Mouse (Mus musculus): ENCODE data around the gene Rnase2b.
"Not testable (repeated sequence)": the region's sequence is repeated elsewhere in the genome, so short reads cannot be mapped to it uniquely, and the experiment has no call there.

Gene Rnase2b

DNA sequence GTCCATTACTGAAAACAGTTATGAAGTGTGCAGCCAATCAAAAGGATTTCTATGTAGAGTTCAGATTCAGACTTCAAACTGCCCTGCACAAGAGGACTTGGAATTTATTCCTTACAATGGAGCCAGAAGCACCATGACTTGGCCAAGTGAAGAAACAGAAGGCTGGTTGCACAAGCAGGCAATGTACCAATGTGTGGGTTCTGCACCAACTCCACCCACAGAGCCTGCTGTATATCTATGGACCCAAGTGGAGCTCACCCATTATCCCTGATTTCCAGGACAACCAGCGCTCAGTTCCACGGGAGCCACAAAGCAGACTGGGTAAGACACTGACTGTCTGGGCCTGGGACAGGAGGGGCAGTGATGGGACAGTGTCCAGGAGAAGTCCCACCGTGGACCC, at the start of gene Rnase2b:
Rnase2b (plus strand) TSS at position 285 of the 400 bp plus-strand sequence.
- not testable (repeated sequence) for DNase-seq

DNA sequence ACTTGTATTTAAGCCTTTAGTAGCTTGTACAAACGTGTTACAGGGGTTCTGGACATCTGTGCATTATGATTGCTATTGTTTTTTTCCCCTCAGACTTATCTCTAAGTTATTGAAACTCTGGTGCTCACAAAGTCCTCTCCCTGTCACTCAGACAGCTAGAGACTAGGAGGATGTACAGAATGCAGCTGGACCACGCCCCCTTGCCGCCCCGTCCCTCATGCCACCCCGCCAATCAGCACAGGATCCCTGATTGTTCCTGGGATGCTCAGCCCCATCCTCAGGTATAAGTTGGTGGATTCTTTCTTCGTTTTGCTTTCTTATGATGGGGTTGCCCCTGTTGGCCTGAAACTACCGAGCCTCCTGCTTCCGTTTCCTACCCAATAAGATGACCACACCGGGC, 48.6 kb upstream of the Rnase2b start:
- DNase-seq, result no peak

DNA sequence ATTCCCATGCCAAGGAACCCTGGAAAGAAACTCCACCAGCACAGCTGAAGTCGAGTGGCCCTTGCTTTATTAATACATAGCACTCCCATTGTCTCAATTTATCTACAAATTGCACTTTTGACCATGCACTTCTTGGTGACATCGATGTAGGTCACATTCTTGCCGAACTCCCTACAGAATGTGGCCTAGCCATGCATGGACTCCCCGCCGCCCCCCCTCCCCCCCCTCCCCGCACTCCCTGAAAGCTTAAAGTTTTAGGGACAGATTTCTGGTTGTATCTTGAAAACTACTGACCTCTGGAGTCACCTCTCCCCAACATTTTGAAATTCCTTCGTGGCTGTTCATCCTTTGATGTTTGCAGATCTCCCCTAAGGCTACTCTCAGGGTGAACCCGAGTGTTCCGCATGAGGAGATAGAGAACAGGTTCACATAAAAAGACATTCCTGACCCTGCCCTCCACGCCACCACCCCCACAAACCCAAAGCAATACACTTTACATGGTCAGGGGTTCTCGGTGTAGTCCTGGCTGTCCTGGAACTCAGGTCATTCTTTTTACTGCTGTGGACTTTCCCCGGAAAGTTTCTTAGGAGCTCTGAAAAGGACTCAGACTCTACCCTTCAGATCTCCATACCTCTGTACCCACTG, 48.0 kb upstream of the Rnase2b start, which contains the start of gene Eddm3b:
Eddm3b (plus strand) TSS at position 511 of the 645 bp plus-strand sequence.
- DNase-seq, result no peak

DNA sequence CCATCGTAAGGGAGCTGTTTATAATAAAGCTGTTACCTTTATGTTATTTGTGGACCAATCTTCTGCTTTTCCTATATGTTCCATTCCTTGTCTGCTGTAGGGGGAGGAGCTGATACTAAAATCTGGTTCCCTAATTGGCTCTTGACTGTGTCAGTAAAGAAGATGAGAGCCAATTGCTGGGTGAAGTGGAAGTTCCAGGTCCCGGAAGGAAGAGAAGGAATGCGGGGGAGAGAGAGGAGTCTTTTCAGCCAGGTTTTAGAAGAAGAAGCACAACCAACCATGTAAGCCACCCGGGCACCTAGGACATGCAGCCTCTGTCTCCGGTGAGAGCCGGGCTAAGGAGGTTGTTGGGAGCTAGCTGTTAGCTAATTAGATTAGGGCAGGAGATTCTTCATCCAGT, 36.4 kb upstream of the Rnase2b start:
- no peak for DNase-seq

DNA sequence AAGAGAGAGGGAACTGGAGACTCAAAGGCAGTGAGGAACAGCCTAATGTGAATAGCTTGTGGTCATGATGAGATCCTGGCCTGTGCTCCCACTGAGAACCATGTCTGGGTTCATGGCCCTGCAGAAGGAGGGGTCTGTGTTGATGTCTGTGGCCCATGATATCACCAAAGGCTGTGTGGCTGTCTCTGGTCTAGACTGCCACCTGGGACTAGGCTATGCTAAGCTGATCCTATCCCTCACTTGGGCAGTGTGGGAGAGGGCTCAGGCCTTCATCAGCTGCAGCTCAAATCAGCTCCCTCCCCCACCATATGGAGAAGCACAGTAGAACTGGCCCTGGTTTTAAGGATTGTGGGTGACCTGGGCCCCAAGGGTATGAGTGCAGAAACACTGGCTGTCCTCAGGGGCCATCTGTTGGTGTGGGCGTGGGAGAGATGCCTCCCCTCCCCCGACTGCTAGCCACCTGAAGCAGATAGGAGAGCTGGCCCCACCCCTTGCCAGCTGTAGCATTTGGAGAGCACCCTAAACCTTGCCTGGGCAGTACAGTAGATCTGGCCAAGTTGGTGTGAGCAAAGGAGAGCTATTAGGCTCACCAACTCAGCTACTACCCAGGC, 34.3 kb upstream of the Rnase2b start:
- no peak for DNase-seq

DNA sequence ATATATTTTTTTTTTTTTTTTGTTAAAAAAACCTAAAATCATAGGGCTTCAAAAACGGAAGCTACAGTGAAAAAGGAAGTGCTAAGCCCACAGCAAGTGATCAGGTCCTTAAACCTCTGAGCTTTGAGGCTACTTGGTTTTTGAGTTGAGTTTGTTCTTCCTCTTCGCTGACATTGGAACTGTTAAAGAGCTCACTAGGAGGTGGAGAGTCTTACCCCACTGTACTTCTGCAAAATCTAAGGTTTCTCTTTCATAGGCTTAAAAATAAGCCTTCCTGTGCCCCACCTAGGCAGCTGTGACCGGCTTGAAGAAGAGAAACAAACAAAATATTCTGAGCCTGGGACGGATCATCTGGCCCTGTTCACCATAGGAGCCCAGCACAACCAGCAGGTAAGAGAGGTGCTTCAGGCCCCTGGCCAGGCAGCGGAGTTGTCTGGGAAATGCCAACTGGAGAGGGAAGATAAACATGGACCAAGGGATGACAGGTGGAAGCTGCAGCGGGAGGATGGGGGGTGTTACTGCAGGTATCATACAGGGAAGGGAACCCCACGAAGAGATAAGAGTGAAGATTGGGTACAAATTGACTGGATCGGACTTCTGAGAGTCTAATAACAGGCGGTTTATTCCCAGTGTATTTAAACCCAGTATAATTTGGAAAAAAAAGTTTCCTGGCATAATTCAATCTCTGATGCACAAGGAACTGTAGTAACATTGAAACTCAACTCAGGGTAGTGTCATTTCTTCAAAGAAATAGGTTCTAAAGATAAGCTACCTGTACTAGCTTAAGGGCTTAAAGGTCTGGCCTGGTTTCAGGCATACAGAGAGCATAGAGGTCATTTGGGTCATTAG, 33.1 kb upstream of the Rnase2b start:
- DNase-seq, result no peak

DNA sequence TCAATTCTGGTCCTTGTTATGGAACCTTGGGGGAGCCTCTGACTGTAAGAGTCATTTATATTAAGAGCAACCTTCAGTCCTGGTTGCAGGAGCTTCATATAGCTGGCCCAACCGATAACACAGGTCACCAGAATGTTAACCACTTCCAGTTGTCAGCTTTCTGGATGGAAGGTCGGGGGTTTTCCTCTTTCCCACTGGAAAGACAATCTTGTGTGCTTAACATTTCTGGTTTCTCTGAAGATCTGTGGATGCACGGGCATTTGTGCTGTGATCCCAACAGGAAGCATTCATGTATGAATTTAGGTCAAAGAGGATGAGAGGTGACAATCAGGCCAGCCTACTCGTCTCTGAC, 32.5 kb upstream of the Rnase2b start:
- DNase-seq, result no peak

DNA sequence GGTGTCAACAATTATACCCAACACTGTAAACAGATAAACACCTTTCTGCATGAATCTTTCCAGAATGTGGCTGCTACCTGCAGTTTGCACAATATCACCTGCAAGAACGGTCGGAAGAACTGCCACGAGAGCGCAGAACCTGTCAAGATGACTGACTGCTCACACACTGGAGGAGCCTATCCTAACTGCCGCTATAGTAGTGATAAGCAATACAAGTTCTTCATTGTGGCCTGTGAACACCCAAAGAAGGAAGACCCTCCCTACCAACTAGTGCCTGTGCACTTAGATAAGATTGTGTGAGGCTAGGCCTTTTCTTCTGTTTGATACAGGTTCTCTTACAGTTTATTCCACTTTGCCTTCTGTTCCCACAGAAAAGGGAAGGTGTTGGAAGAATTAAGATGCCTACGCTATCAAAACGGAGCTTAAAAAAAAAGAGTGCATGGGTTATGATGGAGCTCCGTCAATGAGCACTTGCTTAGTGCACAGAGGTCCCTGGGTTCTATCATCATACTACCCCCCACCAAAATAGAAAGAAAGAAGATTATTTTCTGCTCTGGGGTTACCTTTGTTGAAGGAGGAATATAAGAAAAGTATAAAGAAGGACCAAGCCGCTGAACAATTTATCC, 31.6 kb upstream of the Rnase2b start:
- no peak for DNase-seq

DNA sequence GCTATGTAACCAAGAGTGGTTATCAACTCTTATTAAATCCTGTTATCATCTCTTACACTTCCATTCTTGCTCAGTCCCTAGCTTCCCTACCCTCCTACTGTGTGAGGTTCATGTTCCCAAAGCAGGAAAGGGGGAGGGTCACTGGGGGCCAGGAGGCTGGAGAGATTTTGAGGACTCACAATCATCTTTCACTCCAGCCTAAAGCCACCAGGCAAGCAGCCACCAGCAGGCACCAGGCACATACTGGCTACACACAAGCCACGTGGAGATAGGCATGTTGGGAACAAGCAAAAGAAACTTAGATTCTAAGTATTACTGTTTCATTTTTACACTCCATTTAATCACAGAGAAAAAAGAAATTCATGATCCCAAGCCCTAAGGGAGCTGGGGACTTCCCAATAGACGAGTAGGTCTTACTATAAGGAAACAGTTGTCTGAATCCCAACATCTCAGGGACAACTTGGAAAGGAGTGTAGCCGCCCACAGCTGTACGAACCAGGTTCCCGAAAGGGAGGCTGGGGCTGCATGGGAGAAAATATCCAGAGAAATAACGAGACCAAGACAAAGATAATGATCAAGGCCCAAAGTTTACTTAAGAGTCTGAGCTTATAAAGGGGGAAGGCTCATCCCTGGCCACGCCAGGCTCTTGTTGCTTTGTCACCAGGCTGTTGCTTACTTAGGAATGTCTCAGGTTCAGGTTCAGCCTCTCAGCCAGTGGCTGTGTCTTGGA, 30.8 kb upstream of the Rnase2b start:
- no peak for DNase-seq

DNA sequence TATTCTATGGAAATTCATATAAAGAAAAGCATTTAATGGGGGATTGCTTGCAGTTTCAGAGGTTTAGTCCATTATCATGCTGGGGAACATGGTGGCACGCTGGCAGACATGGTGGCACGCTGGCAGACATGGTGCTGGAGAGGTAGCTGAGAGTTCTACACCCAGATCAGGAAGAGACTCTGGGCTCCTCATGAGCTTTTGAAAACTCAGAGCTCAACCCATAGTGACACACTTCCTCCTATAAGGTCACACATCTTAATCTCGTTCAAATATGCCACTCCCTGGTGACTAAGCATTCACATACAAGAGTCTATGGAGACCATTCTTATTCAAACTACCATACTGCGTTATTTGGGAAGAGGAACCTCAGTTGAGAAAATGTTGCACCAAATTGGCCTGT, 29.7 kb upstream of the Rnase2b start:
- no peak for DNase-seq

DNA sequence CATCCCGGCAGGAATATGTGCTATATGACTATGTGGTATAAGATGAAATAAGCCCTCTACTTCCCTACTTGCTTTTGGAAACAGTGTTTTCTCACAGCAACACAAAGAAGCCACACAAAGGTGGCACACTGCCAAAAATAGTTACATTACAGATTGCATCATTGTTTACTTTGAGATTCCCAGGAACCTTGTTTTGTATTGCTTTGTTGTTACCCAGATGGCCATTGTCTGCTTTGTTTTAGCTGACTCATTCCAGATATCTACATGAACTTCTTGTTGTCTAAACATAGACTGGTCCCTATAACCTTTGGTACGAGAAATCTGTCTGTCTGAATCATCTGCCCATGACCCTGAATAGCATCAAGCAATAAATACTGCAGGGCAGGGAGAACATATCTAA, 21.7 kb upstream of the Rnase2b start:
- DNase-seq, result no peak

DNA sequence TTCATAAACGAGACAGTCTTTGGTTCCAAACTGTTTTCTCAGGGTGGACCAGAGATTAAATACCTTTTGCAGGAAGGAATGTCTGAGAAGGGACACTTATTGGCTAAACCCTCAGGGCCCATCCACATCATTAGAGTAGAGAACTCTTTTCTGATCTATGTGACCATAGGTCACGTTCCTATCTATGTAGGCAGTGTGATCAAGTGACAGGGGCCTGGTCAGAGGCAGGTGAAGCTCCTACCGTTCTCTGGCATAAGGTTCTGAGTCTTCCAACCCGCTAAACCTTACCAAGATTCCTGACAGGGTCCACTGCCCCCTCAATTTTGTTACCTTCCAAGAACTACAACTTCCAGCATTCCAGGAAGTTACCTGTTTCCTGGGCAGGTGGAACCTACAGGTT, 19.9 kb upstream of the Rnase2b start:
- DNase-seq, result no peak

DNA sequence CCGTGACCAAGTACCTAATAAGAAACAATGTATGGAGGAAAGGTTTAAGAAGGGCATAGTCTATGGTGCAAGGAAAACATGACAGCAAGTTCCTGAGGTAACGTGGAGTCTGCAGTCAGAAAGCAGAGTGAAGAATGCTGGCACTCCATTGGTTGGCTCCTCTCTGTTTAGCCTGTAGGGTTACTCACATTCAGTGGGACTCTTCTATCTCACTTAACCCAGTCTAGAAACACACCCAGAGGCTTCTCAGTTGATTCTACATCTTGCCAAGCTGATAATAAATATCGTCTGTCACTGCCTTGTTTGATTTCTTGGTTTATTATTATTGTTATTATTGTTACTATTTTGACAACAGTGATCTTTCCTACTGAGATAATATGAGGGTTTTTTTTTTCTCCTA, 19.5 kb upstream of the Rnase2b start:
- no peak for DNase-seq

DNA sequence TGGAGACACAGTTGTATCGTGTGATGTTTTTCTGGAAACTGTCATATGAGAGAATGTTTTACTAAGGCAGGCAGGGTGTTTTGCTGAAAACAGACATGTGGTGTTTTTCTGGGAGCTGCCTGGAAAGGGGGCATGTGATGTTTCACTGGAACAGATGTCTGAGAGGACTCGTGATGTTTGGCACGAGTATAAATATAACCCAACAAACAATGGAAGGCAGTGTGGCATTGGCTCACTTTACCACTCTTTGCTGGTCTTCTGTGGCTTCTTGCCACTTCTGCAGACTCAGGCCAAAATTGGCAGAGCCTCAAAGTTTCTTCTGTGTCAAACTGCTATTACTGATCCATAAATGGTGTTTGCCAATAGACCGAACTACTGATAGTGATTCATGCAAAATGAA, 18.8 kb upstream of the Rnase2b start:
- no peak for DNase-seq

DNA sequence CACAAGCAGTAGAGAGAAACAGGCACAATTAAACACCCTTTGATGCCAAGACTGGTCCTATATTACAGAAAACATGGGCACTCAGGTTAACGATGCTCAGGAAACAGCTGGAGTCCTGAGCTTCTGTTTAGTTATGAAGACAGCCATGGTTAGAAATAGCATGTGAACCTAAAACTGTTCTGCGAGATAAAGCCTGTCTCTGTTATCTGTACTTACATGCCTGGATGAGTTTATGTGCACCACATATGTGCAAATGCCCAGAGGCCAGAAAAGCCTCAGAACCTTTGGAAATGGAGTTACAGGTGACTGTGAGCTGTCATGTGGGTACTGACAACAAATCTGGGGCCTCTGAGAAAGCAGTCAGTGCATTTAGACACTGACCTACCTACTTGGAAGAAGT, 18.1 kb upstream of the Rnase2b start:
- DNase-seq, result no peak

DNA sequence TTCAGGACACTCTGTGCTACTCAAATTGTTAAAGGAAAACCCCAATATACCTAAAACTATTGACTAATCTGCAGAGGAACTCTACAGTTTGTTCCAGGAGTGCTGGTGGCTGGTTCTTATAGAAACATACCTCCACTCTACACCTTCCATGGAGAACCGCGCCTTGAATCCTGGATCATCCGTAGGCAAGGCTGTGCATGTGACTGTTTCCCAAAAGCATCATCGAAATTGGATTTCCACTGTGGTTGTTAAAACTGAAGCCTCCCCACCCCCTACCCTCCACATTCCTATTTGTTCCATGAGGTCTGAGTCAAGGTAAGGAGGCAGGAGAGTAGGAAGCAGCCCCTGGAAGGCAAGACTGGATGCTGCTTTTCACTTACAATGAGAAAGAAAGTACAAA, 17.6 kb upstream of the Rnase2b start:
- no peak for DNase-seq

DNA sequence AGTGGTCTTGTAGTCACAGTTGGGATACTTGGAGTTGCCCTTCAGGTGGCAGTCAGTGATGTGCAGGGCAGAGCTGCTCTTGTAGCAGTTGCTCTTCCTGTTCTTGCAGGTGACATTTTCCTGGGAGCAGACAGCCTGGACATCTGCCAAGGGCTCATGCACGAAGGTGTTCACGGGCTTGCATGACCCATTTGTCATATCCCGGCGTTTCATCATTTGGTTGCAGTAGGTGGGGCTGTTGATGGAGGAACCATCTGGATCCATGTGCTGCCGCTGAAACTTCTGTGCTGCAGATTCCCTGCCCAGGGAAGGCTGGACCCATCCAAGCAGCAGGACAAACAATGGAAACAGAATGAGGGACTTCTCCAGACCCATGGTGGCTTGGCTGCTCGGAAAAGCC, 16.5 kb upstream of the Rnase2b start:
- no peak for DNase-seq

DNA sequence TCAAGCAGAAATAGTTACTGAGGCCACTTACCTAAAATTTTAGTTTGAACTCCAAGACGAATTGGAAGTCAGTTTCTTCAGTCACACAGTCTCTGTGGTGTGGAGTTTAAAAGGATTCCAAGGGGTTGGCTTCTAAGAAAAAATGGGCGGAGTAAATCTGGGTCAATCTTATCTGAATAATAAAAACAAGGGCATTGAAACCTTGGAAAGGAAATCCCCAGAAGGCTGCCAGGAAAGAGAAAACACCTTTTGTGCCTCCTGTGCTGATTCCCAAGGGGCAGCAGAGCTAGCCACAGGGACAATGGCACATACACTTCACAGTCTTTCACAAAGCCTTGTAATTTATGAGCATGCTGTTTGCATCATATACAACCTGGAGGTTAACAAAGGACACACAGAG, 15.4 kb upstream of the Rnase2b start, which contains the start of gene Rnase1:
Rnase1 (minus strand) TSS at position 101 of the 400 bp plus-strand sequence.
- DNase-seq, result no peak

DNA sequence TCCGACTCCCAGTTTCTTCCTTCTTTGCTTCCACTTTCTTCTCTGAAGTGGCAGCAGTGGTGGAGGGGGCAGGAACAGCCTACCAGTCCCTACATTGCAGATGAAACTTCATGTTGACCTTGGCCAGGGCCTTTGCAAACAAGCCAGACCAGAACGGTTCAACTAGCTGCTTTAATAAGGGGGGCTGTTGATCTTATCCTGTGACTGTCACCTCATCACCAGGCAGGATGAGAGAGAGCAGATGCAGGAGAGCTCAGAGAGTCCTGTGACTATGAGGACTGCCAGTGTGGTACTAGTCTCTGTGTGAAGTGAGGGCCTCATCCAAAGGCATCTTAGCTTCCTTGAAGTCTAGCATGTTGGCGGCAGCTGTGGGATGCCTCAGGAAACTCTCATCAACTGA, 14.1 kb upstream of the Rnase2b start:
- no peak for DNase-seq

DNA sequence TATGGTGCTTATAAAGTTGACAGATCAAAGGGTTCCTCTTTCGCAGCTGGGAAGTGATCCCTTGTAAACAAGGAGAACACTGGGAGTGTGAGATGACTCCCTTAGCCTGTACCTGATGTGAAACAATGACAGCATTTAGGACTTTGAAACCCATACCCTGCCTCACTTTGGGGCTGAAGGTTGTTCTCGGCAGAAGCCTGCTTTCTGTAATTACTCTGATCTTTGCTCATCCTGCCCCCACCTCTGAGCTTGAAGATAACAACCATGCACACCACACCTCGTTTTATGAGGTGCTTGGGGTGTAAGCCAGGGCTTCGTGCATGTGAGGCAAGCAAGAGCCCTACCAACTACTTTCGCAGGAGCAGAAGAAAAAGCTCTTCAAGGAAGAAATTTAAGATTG, 12.9 kb upstream of the Rnase2b start:
- no peak for DNase-seq

DNA sequence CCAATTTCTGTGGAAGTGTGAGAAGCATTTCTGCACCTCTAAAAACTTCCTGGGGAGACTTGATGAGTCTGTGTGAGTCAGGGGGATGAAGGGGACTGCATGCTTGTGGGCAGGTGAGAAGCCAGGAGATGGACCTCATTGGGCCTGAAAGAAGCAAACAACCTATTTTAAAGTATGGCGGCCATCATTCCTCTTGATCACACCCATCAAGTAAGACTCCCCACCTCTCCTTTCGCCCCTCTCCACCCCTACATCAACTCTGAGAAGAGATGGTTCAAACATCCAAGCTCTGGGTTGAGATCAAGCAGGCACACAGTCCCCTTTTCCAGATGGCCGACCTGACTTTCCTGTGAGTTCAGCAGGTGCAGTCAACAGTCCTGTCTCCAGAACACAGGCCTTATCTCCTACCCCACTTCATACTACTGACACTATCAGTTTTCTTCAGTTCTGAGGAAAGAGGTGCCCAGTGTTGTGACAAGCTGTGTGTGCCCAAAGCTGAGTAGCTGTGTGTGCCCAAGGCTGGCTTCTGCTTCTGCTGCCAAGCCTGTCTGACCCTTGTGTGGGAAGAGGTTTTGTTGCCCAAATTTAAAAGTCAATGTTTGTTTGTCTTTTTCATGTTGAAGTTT, 11.7 kb upstream of the Rnase2b start:
- DNase-seq, result no peak

DNA sequence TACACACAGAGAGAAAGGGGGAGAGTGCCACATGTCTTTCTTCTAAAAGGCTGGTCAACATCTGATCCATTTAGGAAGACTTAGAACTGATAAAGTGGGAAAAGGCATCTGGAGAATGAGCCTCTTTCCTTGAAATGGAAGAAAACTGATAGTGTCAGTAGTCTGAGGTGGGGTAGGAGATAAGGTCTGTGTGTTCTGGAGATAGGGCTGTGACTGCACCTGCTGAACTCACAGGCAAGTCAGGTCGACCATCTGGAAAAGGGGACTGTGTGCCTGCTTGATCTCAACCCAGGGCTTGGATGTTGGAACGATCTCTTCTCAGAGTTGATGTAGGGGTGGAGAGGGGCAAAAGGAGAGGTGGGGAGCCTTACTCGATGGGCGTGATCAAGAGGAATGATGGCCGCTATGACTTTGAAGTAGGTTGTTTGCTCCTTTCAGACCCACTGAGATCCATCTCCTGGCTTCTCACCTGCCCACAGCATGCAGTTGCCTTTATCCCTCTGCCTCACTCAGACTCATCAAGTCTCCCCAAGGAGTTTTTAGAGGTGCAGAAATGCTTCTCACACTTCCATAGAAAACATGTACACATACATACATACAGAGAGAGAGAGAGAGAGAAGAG, 9.7 kb upstream of the Rnase2b start:
- no peak for DNase-seq
